Mouse (Mus musculus) ES-Bruce4 (cell line): ENCODE measurements around the gene Calhm5. TPM values are rescaled to one million over a fixed set of nuclear protein-coding genes. Genes with fewer than 3 reads are reported as not detected.
A peak's percentile ranks its signal among the peaks of the same experiment; 100 is the strongest.

Experiments used
- H3K27ac ChIP-seq: 2 replicates; pipeline ENCODE4 v1.5.1; 2012; ENCODE audit warnings: low read length, inconsistent platforms; ENCODE audit not compliant: insufficient read depth
- H3K27me3 ChIP-seq: 2 replicates; pipeline ENCODE4 v1.6.1; 2012; ENCODE audit warnings: mild to moderate bottlenecking, low read length, inconsistent platforms; ENCODE audit not compliant: control insufficient read depth, poor library complexity, insufficient read depth, severe bottlenecking
- H3K36me3 ChIP-seq: 2 replicates; pipeline ENCODE4 v1.6.1; 2012; ENCODE audit warnings: inconsistent platforms, mild to moderate bottlenecking, low read length, moderate library complexity; ENCODE audit not compliant: control insufficient read depth, poor library complexity, insufficient read depth, severe bottlenecking
- H3K4me1 ChIP-seq: one replicate; pipeline ENCODE4 v1.8.1; 2011; ENCODE audit warnings: low read length; ENCODE audit not compliant: control insufficient read depth, insufficient read depth
- H3K4me3 ChIP-seq: 2 replicates; pipeline ENCODE4 v1.5.1; 2011; ENCODE audit warnings: low read depth, mild to moderate bottlenecking, low read length
- H3K9ac ChIP-seq: 2 replicates; pipeline ENCODE4 v1.6.1; 2012; ENCODE audit warnings: low read depth, mild to moderate bottlenecking, inconsistent platforms; ENCODE audit not compliant: poor library complexity, severe bottlenecking
- H3K9me3 ChIP-seq: replicated peaks from 2 replicates; pipeline ENCODE4 v1.6.1; 2012; ENCODE audit warnings: mild to moderate bottlenecking, low read length, inconsistent platforms; ENCODE audit not compliant: control insufficient read depth, poor library complexity, insufficient read depth, severe bottlenecking
- CTCF ChIP-seq: IDR thresholded peaks from one replicate; pipeline ENCODE4 v1.8.1; 2011; ENCODE audit warnings: low read depth, low read length
- EP300 ChIP-seq: IDR thresholded peaks from 2 replicates; pipeline ENCODE4 v1.6.1; 2011; ENCODE audit warnings: low read depth, low read length; ENCODE audit not compliant: insufficient read depth
- POLR2A ChIP-seq: IDR thresholded peaks from one replicate; pipeline ENCODE4 v1.8.1; 2011; ENCODE audit warnings: low read length; ENCODE audit not compliant: insufficient read depth
- polyA plus RNA-seq: library from polyadenylated mRNA; stranded (reverse); fragments of >200 nt; gene quantifications from 2 replicates; pipeline ENCODE4 v1.2.4, GENCODE M21; 2011; ENCODE audit warnings: low read depth; ENCODE audit not compliant: missing spikeins, insufficient read depth, insufficient read length

Gene Calhm5
- polyA plus RNA-seq, 1 experiment: 0.18 TPM

DNA sequence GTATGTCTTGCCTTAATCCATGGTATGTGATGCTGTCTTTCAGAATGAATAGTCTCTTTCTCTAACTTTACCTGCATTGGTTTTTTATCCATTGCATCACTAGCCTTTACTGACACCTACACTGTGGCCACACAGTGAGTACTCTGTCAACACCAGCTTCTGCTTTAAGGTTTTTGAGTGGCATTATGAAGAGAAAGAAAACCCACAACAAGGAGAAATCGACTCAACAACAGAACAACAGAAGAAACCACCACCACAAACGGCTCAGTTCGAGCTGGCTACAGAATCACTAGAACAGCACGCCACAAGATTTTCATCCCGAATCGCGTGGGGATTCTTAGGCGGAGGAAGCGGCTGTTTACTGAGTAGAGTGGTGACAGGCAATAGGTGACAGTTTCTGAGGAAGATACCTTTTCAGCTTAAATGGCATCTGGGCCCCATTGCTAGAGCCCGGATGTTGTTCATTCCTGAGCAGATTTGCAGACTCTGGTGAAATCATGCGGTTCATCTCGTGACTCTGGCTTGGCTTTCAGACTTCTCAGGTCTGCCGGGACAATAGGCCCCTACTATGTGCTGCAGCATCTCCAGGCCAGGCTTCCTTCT, 14.6 kb upstream of the Calhm5 start:
- H3K4me1 ChIP-seq: no peaks in the 10 kb centered on the region
- H3K27ac ChIP-seq: no peak overlapping the region
- no peak for TF ChIP-seq CTCF
- TF ChIP-seq EP300: no peak
- TF ChIP-seq POLR2A: no peak
- no peak overlapping the region for H3K4me3 ChIP-seq
- no peak overlapping the region for H3K9ac ChIP-seq
- no peaks in the 10 kb centered on the region for H3K9me3 ChIP-seq
- peaks cover 1% of the 10 kb centered on the region for H3K27me3 ChIP-seq
- H3K36me3 ChIP-seq: no peaks in the 10 kb centered on the region

- Histone ChIP-seq H3K27ac (no peak overlapping the region), H3K36me3 (no peaks in the 10 kb centered on the region), H3K9ac (no peak overlapping the region), H3K4me1 (no peaks in the 10 kb centered on the region), H3K27me3 (no peaks in the 10 kb centered on the region), H3K4me3 (peak overlapping the region; percentile 2; the same call in 1 of the 2 replicates), H3K9me3 (no peaks in the 10 kb centered on the region)
- no peak for TF ChIP-seq EP300
- no peak for TF ChIP-seq CTCF
- no peak for TF ChIP-seq POLR2A
Measured at GRCm38 (mm10) chr10:34095964-34096363, 355 bp downstream of the Calhm5 start.

DNA sequence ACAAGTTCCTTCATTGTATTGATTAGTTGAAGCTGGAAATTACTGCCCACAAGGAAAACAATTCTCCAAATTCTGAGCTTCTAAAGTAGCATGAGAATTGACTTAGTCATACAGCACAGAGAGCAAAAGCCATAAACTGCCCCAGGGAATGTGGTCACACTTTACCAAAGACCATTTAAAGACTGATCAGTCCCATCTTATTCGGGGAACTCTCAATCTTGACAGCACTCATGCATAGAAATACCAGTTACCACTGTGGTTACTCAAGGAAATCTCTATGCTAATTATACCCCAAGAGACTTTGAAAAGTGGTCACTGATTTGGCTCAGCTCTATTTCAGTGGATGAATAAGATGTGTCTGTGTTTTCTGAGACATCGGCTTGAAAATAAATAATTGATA, 1.2 kb downstream of the Calhm5 start:
- Histone ChIP-seq H3K4me1 (no peaks in the 10 kb centered on the region), H3K4me3 (no peak overlapping the region), H3K9ac (no peak overlapping the region), H3K27ac (no peak overlapping the region), H3K36me3 (no peaks in the 10 kb centered on the region), H3K9me3 (no peaks in the 10 kb centered on the region), H3K27me3 (no peaks in the 10 kb centered on the region)
- TF ChIP-seq EP300: no peak
- TF ChIP-seq CTCF: no peak
- no peak for TF ChIP-seq POLR2A

DNA sequence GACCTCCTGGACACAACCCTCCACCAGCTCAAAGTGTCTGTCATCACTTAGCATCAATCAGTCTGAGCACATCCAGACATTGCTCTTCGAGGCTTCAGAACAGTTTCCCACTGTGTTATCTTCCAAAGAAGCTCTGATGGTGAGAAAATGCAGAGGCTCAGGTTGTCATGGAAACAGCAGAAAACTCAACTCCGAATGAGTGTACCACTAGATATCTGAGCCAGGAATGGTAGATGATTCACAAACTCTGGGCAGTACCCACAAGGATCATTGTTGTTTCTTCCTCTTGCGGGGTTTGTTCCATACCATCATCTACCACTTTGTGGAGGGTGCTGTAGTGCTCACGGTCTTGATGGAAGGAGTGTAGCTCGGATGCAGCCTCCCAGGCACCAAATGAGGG, 4.4 kb downstream of the Calhm5 start:
- TF ChIP-seq EP300 (no peak), CTCF (no peak), POLR2A (no peak)
- no peaks in the 10 kb centered on the region for H3K9me3 ChIP-seq
- H3K36me3 ChIP-seq: no peaks in the 10 kb centered on the region
- H3K4me3 ChIP-seq: no peak overlapping the region
- no peaks in the 10 kb centered on the region for H3K27me3 ChIP-seq
- H3K27ac ChIP-seq: no peak overlapping the region
- H3K4me1 ChIP-seq: no peaks in the 10 kb centered on the region
- no peak overlapping the region for H3K9ac ChIP-seq

DNA sequence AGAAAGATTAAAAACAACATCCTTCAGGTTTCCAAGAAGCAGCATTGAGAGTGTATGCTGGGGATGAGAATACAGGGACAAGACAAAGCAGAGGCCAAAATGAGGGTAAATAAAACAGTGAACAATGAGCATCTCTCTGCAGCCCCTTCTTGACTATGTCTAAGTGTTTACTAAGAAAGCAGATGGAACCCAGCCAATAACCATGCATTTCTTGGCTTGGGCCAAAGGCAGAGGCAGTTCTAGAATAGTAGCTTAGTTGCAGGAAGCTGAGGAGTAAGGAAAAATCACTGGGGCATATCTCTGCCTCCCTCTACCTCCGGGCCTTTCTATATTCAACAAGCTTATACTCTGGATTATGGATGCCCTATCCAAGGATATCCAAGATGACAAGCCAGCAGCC, 5.8 kb downstream of the Calhm5 start:
- no peaks in the 10 kb centered on the region for H3K27me3 ChIP-seq
- TF ChIP-seq EP300: no peak
- TF ChIP-seq CTCF: no peak
- no peak for TF ChIP-seq POLR2A
- no peaks in the 10 kb centered on the region for H3K9me3 ChIP-seq
- no peak overlapping the region for H3K4me3 ChIP-seq
- H3K36me3 ChIP-seq: no peaks in the 10 kb centered on the region
- no peaks in the 10 kb centered on the region for H3K4me1 ChIP-seq
- no peak overlapping the region for H3K27ac ChIP-seq
- H3K9ac ChIP-seq: no peak overlapping the region

GRCm38 (mm10) chr10:34089517-34089916, 6.8 kb downstream of the Calhm5 start:
- H3K4me3 ChIP-seq: no peak overlapping the region
- no peaks in the 10 kb centered on the region for H3K4me1 ChIP-seq
- no peak overlapping the region for H3K9ac ChIP-seq
- no peaks in the 10 kb centered on the region for H3K36me3 ChIP-seq
- no peak for TF ChIP-seq POLR2A
- TF ChIP-seq EP300: no peak
- TF ChIP-seq CTCF: no peak
- H3K9me3 ChIP-seq: no peaks in the 10 kb centered on the region
- no peak overlapping the region for H3K27ac ChIP-seq
- no peaks in the 10 kb centered on the region for H3K27me3 ChIP-seq
